Mouse (Mus musculus): Measurements from ENCODE around the gene Usp24.

- no peak for TF ChIP-seq CTCF (IDR thresholded peaks at IDR 0.05; ENCODE audit: low read depth)
- no peak for TF ChIP-seq EP300 (IDR thresholded peaks at IDR 0.05; ENCODE audit: low read depth)
Observed at GRCm38 (mm10) chr4:106452401-106452800, 136.4 kb downstream of the Usp24 start.
